Mouse (Mus musculus): ENCODE measurements around the gene Atp1a2. TPM values are rescaled to one million over a fixed set of nuclear protein-coding genes. Genes with fewer than 3 reads are reported as not detected.

Atp1a2 gene
- total RNA-seq, 1 experiment from 2014 or later: not detected

- peak; percentile 51 for ATAC-seq (replicated peaks; ENCODE audit: insufficient number of reproducible peaks, low FRiP score, low TSS enrichment, poor library complexity, severe bottlenecking)
Measured at GRCm38 (mm10) chr1:172309699-172310398, 12.0 kb upstream of the Atp1a2 start.

GRCm38 (mm10) chr1:172308409-172308808 is 10.5 kb upstream of the Atp1a2 start:
- ATAC-seq (replicated peaks; ENCODE audit: insufficient number of reproducible peaks, low FRiP score, low TSS enrichment, poor library complexity, severe bottlenecking): no peak

GRCm38 (mm10) chr1:172307936-172308335 is 10.1 kb upstream of the Atp1a2 start:
- no peak for ATAC-seq (replicated peaks; ENCODE audit: insufficient number of reproducible peaks, low FRiP score, low TSS enrichment, poor library complexity, severe bottlenecking)

- ATAC-seq (replicated peaks; ENCODE audit: insufficient number of reproducible peaks, low FRiP score, low TSS enrichment, poor library complexity, severe bottlenecking): no peak
Measured at GRCm38 (mm10) chr1:172306885-172307284, 9.0 kb upstream of the Atp1a2 start.

- 0 out of 2 replicates have a peak, but pooled peaks have one; percentile 8 for ATAC-seq (replicated peaks; ENCODE audit: insufficient number of reproducible peaks, low FRiP score, low TSS enrichment, poor library complexity, severe bottlenecking)
Measured at GRCm38 (mm10) chr1:172306196-172306595, 8.3 kb upstream of the Atp1a2 start.

DNA sequence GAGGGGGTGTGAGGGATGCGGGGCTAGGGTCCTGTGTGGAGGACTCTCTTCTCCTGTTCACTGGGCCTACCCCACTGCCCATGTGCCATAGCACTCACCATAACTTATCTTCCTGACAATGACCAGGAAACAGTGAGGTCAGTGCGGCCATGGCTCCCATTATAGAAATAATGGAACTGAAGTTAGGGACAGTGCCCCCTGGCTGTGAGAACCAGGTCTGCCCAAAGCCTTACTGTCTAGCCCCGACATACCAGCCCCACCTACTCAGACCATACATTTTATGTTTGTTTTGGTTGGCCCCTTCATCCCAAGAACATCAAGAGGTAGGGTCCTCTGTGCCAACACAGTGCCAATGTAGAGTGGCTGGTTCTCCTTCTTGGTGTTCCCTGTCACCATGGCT is 7.8 kb upstream of the Atp1a2 start:
- no peak for ATAC-seq (replicated peaks; ENCODE audit: insufficient number of reproducible peaks, low FRiP score, low TSS enrichment, poor library complexity, severe bottlenecking)

DNA sequence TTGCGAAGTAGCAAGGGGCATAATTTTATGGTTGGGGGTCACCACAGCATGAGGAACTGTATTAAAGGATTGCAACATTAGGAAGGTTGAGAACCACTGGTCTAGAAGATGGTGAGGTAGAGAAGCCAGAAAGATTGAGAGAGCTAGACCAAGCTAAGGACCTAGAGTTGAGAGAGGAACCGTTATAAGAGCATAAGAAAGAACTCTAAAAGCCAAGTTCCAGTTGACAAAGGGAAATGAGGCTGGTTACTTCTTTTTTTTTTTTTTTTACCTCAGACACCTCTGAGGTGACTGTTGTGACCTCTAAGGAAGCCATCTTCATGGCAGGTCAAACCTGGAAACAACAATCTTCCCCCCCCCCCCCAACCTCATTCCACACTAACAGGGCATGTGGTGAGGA is 7.3 kb upstream of the Atp1a2 start:
- no peak for ATAC-seq (replicated peaks; ENCODE audit: insufficient number of reproducible peaks, low FRiP score, low TSS enrichment, poor library complexity, severe bottlenecking)

GRCm38 (mm10) chr1:172304443-172304842 is 6.6 kb upstream of the Atp1a2 start:
- ATAC-seq (replicated peaks; ENCODE audit: insufficient number of reproducible peaks, low FRiP score, low TSS enrichment, poor library complexity, severe bottlenecking): no peak

GRCm38 (mm10) chr1:172302851-172303250 is 5.0 kb upstream of the Atp1a2 start:
- ATAC-seq (replicated peaks; ENCODE audit: insufficient number of reproducible peaks, low FRiP score, low TSS enrichment, poor library complexity, severe bottlenecking): no peak

DNA sequence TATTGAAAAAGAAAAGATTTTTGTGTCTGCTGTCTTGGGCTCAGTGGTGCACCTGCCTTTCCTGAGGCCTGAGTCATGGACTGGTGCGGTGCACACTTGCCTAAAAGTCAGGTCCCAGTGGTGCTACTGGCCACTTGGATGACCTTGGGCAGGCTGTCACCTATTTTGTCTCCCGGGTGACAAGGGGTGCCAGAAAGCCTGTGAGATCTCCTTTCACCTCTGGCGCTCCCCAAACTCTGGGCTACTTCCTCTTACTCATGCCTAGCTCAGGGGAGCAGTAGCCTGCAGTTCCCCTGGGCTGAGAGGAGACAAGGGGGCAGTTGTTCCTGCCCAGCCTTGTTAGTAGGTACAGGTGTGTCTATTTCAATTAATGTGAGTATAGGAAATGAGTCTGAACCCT is 4.4 kb upstream of the Atp1a2 start:
- no peak for ATAC-seq (replicated peaks; ENCODE audit: insufficient number of reproducible peaks, low FRiP score, low TSS enrichment, poor library complexity, severe bottlenecking)

DNA sequence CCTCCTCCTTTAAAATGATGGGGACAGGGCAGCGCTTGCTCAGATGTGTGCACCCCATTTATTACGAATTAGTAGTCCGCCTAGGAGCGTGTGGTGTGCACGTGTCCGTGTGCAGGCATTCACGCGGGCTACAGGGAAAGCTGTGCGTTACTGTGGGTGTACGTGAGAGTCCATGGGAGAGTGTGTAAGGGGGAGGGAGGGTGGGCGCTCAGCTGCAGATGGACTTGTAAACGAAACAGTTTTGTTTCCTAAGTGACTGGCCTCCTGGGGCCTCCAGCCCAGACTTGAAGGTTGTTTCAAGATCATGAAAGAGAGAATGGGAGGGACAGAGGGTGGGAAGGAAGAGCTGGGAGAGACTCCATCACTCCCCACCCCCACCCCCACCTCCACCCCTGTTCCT is 3.3 kb upstream of the Atp1a2 start:
- ATAC-seq (replicated peaks; ENCODE audit: insufficient number of reproducible peaks, low FRiP score, low TSS enrichment, poor library complexity, severe bottlenecking): no peak

DNA sequence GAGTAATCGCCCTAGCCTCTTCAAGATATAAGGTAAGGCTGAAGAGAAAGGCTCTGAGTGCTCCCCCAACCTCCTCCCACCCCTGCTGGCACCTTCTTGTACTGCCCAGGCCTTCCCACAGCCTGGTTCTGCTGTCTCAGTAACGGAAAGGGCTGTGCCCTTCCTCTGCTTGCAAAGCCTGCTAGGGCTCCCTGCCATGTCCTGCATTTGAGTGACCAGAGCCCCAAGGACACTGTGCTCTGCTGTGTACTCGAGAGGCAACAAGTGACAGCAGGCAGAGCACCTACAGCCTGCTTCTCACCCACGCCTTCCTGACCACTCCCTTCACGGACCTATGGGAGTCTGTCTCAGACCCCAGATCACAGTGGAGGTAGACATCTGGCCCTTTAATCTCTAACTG is 2.4 kb upstream of the Atp1a2 start:
- no peak for ATAC-seq (replicated peaks; ENCODE audit: insufficient number of reproducible peaks, low FRiP score, low TSS enrichment, poor library complexity, severe bottlenecking)

GRCm38 (mm10) chr1:172299528-172299927 is 1.7 kb upstream of the Atp1a2 start:
- no peak for ATAC-seq (replicated peaks; ENCODE audit: insufficient number of reproducible peaks, low FRiP score, low TSS enrichment, poor library complexity, severe bottlenecking)

DNA sequence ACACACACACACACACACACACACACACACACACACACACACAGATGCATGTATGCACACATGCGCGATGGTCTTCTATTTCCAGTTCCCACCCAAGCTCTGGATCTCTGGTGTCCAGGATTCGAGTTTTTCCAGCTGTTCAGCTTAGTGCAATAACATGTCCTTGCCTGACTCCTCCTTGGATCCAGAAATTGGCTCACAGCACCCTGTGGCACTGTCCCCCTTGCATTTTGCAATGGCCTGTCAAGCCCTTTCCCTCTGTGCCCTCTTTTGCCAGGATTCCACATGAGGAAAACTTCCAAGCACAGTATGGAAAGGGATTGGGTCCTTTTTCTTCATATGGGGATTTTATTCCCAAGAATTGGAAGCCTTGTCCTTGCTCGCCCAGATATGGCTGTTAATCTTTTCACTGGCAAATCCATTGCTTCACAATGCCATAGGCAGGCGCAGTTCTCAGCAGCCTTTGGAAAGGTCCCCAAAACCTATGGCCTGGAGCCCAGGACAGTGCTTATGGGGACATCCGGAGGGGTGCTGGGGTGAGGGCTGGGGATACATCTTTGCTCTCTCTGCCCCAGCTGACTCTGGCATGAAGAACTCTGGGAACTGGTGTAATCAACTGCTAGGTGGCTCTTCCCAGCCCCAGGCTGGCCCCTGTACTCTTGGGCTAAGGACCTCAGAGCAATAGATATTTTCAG is 901 bp downstream of the Atp1a2 start:
- ATAC-seq (replicated peaks; ENCODE audit: insufficient number of reproducible peaks, low FRiP score, low TSS enrichment, poor library complexity, severe bottlenecking): no peak

GRCm38 (mm10) chr1:172295751-172296197 is 2.1 kb downstream of the Atp1a2 start:
- ATAC-seq (replicated peaks; ENCODE audit: insufficient number of reproducible peaks, low FRiP score, low TSS enrichment, poor library complexity, severe bottlenecking): no peak

DNA sequence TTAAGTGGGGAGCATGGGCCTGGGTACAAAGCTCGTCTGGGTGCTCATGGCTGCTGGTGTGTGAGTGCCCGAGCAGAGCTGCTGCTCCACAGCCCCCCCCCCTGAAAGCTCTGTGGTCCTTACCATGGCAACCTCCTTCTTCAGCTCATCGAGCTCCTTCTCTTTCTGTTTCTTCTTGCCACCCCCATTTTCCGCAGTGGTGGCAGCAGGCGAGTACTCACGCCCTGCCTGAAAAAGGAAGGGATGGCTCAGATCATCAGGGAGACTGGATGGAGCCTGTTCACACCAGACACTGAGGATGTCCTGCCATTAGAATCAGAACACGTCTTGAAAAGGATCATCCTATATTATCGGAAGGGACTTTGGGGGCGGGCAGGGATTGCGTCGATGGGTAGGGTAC is 4.4 kb downstream of the Atp1a2 start:
- ATAC-seq (replicated peaks; ENCODE audit: insufficient number of reproducible peaks, low FRiP score, low TSS enrichment, poor library complexity, severe bottlenecking): no peak

DNA sequence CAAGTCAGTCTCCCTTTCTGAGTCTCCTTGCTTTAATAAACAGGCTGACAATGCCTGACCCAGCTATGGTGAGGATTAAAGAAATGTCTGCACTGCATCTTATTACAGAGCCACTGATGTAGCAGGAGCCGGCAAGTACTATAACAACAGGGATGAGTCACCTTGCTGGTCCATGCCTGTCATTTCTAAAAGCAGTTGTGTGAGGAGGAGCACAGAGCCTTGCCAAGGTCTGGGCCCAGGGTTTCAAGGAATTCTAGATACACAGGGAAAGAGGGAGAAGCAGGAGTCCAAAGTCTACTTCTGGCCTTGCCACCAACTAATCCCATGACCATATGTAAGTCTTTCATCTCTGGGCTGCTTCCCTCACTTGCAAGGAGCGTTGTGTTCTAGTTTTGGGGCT is 5.0 kb downstream of the Atp1a2 start:
- ATAC-seq (replicated peaks; ENCODE audit: insufficient number of reproducible peaks, low FRiP score, low TSS enrichment, poor library complexity, severe bottlenecking): no peak

DNA sequence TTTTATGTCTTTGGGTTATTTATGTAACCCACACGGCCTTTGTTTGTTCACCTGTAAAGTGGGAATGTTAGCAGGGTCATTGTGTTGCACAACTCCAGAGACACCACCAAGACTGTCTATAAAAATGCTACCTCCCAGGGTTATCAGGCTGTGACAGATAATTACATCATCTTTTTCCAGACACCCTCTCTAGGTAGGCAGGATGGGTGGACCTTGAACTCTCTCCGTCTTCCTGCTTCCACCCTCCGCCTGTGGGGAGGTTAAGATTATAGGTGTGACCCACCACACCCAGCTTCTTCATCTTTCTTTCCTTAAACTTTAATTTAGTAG is 8.3 kb downstream of the Atp1a2 start:
- ATAC-seq (replicated peaks; ENCODE audit: insufficient number of reproducible peaks, low FRiP score, low TSS enrichment, poor library complexity, severe bottlenecking): no peak

DNA sequence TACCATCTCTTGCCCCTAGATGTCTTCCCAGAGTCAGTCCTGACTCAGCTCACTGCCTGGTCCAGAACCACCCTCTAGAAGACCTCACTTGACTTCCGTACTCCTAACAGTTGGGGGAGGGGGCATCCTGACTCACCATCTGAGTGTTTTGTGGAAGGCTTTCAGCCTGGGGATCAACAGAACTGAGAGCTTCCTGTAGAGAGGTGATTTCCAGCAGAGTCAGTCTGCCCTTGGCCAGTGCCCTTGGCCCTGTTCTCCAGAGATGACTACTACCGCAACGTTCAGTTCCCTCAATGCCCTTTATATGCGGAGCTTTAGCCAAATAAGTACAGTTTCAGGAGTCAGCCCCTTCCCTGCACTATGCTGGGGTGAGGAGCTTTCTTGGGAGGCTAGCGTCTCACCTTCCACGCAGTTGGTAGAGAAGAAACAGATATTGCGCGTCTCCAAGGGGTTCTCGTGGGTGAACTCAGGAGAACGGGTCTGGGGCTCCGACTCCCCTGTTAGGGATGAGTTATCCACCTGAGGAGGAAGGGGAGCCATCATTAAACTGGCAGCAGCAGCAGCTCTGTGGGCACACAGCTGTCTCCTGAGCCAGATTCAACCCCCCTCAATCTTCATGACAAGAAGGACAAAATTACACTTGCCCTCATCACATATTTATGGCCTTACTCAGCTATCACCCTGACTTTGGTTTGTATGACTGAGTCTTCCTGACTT is 8.8 kb downstream of the Atp1a2 start:
- ATAC-seq (replicated peaks; ENCODE audit: insufficient number of reproducible peaks, low FRiP score, low TSS enrichment, poor library complexity, severe bottlenecking): no peak

GRCm38 (mm10) chr1:172286740-172287139 is 11.1 kb downstream of the Atp1a2 start:
- no peak for ATAC-seq (replicated peaks; ENCODE audit: insufficient number of reproducible peaks, low FRiP score, low TSS enrichment, poor library complexity, severe bottlenecking)

All from monocyte, adult 5-6 weeks (primary cell).